Mouse (Mus musculus) heart, embryonic 11.5 days (tissue): ENCODE results near the gene Cdadc1. TPM values are rescaled to one million over a fixed set of nuclear protein-coding genes. Genes with fewer than 3 reads are reported as not detected.

ENCODE experiments used
- ATAC-seq: fragments of 200-750 bp; cut with Nextera tagmentation; replicated peaks from 2 replicates; pipeline ENCODE4 v1.8.0; 2017; ENCODE audit warnings: moderate library complexity; ENCODE audit not compliant: insufficient number of reproducible peaks, low FRiP score, low TSS enrichment
- H3K27ac ChIP-seq: fragments of 300-500 bp; sonication (generic); 2 replicates; pipeline ENCODE4 v1.5.1; 2014; ENCODE audit warnings: mild to moderate bottlenecking, low read depth, low read length
- H3K27me3 ChIP-seq: fragments of 300-500 bp; sonication (generic); 2 replicates; pipeline ENCODE4 v1.6.1; 2014; ENCODE audit warnings: mild to moderate bottlenecking, low read length, mixed read lengths; ENCODE audit not compliant: control insufficient read depth, insufficient read depth
- H3K36me3 ChIP-seq: fragments of 300-500 bp; sonication (generic); 2 replicates; pipeline ENCODE4 v1.6.1; 2014; ENCODE audit warnings: mild to moderate bottlenecking, low read length, moderate library complexity, mixed read lengths; ENCODE audit not compliant: control insufficient read depth, insufficient read depth
- H3K4me1 ChIP-seq: fragments of 300-500 bp; sonication (generic); 2 replicates; pipeline ENCODE4 v1.6.1; 2014; ENCODE audit warnings: low read length; ENCODE audit not compliant: control insufficient read depth, insufficient read depth
- H3K4me2 ChIP-seq: fragments of 300-500 bp; sonication (generic); 2 replicates; pipeline ENCODE4 v1.6.1; 2014; ENCODE audit warnings: mild to moderate bottlenecking, moderate library complexity
- H3K4me3 ChIP-seq: fragments of 300-500 bp; sonication (generic); 2 replicates; pipeline ENCODE4 v1.5.1; 2014; ENCODE audit warnings: low read depth, low read length
- H3K9ac ChIP-seq: fragments of 300-500 bp; sonication (generic); 2 replicates; pipeline ENCODE4 v1.6.1; 2014; ENCODE audit warnings: mild to moderate bottlenecking, low read depth, low read length, moderate library complexity
- H3K9me3 ChIP-seq: fragments of 300-500 bp; sonication (generic); replicated peaks from 2 replicates; pipeline ENCODE4 v1.6.1; 2016; ENCODE audit warnings: low read length; ENCODE audit not compliant: control insufficient read depth
- WGBS: fragments of 180-500 bp; shearing (Covaris S2); extraction: QIAGEN DNeasy Blood & Tissue Kit; methylation state at CpG from one replicate; pipeline ENCODE4 v1.1.7; 2014; ENCODE audit not compliant: insufficient replicate concordance; 5-methylcytosine and 5-hydroxymethylcytosine counted together
- polyA plus RNA-seq: library from polyadenylated mRNA; unstranded; fragments of >200 nt; fragmentation: Nextera tagmentation; extraction: Ambion mirVana; gene quantifications from 2 replicates; pipeline ENCODE4 v1.2.1, GENCODE M21; 2014

Cdadc1 gene
- 26.3 and 32.8 TPM in 2 replicates for polyA plus RNA-seq

DNA sequence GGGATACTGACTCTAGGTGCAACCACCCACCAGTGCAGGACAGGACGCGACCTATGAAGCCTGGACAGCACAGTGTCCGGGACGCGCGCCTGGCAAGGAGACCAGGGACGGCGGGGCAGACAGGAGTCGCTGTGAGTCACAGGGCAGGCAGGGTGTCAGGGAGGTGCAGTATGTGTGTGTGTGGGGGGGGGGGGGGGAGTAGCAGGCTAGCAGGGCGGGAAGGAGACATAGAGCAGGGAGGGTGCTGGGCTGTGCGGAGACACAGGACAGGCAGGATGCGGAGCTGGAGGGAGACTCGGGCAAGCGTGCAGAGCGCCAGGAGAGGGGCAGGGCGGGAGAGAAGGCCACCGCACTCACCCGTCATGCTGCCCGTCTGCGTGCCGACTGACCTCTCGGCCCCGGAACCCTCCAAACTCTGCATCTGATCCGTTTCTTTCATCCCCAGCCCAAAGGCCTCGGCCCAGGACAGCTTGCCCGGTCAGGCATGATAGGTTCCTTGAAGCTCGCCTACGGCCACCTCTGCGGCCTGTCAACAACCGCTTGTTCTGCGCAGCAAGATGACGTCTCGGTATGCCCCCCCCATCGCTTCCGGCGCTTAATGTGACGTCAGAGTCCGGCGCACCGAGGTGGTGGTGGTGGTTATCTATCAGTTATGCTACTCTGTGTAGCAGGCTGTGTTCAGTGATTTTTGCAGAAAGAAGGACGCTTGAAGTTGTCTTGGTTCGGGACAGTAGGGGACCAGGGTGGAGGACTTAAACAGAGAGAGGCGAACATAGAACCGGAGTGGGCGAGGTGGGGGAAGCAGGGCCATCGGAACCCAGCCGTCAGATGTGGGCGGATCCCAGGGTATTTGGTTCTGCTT lies at the start of gene Cdadc1:
Gene Cdadc1 (minus strand): TSS at position 562 of the 862 bp plus-strand sequence.
- ATAC-seq: peak; percentile 88

DNA sequence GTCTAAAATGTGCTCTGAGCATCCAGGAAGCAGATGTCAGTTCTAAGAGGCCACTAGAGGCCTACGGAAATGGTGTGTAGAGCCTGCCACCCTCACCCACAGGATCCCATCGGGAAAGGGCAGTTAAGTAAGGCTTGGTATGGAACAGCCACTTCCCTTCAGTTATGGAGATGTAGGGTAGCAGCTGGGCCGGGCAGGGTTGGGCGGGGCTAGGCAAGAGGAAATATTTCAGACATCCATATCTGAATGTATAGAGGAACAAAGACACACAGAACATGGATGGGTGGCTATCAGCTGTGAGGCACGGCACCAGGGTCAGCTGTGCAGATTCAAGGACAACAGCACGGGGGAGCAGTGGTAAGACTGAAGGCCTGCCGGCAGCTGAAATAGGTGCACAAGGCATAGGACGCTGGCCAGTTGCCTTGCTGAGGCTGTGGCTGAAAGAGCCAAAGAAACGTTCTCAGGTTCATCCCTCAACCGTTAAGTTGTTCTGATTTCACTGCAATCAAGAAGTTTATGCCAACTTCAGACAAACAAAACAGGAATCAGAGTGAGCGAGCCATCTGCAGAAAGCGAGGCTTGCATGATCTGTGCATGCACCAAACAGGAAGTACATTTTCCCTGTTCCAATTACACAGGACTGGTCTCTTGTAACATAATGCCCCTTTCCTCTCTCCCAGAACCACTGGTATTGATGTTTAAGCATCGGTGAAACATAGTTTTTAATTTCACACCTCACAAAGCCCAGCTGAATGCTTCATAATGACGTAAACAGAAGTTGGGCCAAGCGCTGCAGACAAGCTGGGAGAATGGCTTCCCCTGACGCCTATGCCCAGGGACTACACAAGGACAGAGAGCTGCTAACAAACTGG lies 49.3 kb upstream of the Cdadc1 start:
- Histone ChIP-seq H3K4me1 (peaks cover 18% of the 10 kb centered on the region), H3K9me3 (no peaks in the 10 kb centered on the region), H3K36me3 (no peaks in the 10 kb centered on the region), H3K4me2 (no peak overlapping the region), H3K27ac (peak overlapping the region; percentile 59; the same call in 1 of the 2 replicates), H3K4me3 (no peak overlapping the region), H3K27me3 (no peaks in the 10 kb centered on the region), H3K9ac (no peak overlapping the region)
- 59% methylated on average over 16 of the region's 16 CpGs for WGBS
- no peak for ATAC-seq

More for the DNA sequence above, at the start of gene Cdadc1:
- H3K4me1 ChIP-seq: peaks cover 7% of the 10 kb centered on the region
- peak within 1 kb of the TSS; percentile 86 for H3K9ac ChIP-seq
- peak within 1 kb of the TSS; percentile 54 for H3K27ac ChIP-seq
- H3K27me3 ChIP-seq: no peaks in the 10 kb centered on the region
- peak within 1 kb of the TSS; percentile 90 for H3K4me3 ChIP-seq
- H3K4me2 ChIP-seq: peak within 1 kb of the TSS; percentile 89
- under 1% methylated on average over 46 of the region's 48 CpGs for WGBS
- H3K9me3 ChIP-seq: no peaks in the 10 kb centered on the region
- H3K36me3 ChIP-seq: peaks cover 2% of the 10 kb centered on the region; the same call in 1 of the 2 replicates

DNA sequence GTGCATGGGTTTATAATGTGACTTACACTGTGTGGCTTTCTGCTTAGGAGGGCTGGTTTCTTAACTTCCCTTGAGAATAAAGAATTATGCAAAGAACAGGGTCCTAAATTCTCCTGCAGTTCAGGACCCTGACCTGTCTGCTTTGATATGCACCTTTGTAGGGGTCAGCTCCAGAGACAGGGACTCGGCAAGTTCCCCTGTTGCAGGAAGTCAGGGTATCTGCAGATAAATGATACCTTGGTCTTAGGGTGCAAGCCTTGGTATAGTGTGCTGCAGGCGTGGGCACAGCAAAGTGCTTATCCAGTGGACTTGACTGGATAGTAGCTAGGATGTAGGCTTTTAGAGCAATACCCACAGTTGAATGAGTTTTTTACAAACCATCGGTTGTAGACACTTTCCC lies 47.1 kb upstream of the Cdadc1 start:
- no peak overlapping the region for H3K27ac ChIP-seq
- H3K27me3 ChIP-seq: no peaks in the 10 kb centered on the region
- H3K9ac ChIP-seq: no peak overlapping the region
- H3K4me1 ChIP-seq: peaks cover 24% of the 10 kb centered on the region
- no peak overlapping the region for H3K4me3 ChIP-seq
- H3K36me3 ChIP-seq: no peaks in the 10 kb centered on the region
- WGBS: 64% methylated on average over 3 of the region's 3 CpGs
- no peaks in the 10 kb centered on the region for H3K9me3 ChIP-seq
- ATAC-seq: no peak
- H3K4me2 ChIP-seq: no peak overlapping the region

DNA sequence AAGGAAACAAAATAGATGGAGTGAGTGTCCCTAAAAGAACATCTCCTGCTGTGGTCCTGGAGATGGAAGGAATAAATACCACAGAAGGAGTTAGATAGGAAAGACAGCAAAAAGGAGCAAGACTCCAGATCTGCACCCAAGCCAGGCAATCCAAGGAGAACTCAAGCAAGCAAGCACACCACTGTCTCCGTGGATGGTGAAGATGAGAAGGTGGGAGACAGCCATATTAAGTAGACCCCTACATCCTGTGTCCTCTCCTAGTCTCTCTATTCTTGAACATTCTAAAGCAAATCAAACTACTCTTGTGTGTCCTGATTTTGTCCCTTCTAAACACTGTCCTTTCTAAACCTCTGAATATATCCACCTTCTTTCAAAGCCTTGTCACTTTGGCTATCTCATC lies 46.4 kb upstream of the Cdadc1 start:
- Histone ChIP-seq H3K4me3 (no peak overlapping the region), H3K4me2 (no peak overlapping the region), H3K27ac (no peak overlapping the region), H3K4me1 (peaks cover 26% of the 10 kb centered on the region), H3K36me3 (no peaks in the 10 kb centered on the region), H3K9ac (no peak overlapping the region), H3K9me3 (no peaks in the 10 kb centered on the region), H3K27me3 (no peaks in the 10 kb centered on the region)
- ATAC-seq: no peak
- WGBS: 76% methylated on average over 1 of the region's 1 CpGs

DNA sequence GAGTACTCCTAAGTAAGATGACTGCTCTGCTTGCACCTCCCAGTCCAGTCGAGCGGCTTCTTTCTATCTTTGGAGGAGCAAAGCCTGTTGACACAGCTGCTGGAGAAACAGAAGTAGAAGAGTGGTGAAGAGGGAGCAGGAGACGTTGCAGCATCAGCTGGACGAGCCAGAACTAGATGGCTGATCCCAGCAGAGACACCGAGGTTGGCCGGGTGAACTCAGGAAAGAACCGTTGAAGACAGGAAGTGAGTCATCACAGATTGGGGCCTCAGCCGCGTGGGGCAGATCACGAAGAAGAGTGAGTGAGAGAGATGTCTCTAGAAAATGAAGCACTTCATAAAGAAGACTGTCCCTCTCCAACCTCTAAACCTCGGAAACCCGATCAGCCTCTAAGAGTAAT lies 45.8 kb upstream of the Cdadc1 start:
- H3K9ac ChIP-seq: no peak overlapping the region
- no peak for ATAC-seq
- H3K4me1 ChIP-seq: peaks cover 26% of the 10 kb centered on the region
- no peaks in the 10 kb centered on the region for H3K27me3 ChIP-seq
- no peaks in the 10 kb centered on the region for H3K36me3 ChIP-seq
- H3K4me2 ChIP-seq: no peak overlapping the region; the same call in 1 of the 2 replicates
- H3K9me3 ChIP-seq: no peaks in the 10 kb centered on the region
- WGBS: 28% methylated on average over 12 of the region's 12 CpGs
- H3K4me3 ChIP-seq: no peak overlapping the region
- H3K27ac ChIP-seq: no peak overlapping the region

DNA sequence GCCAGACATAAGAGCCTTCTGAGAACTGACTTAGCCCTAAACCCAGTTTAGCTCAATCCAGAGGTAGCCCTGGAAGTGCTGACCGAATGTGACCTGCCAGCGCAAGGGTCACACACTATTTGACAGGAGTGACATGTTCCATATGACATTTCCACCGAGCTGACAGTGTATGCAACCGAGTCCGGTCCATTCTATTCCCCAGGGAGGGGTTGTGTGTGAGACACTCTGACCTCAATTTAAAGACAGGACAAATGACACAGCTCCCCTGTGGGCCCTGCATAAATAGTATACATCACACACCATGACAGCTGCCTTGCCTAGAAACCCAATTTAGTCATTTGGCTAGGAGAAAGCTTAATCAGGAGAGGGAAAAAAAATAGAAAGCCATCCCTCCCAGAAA lies 44.1 kb upstream of the Cdadc1 start:
- no peak for ATAC-seq
- H3K36me3 ChIP-seq: no peaks in the 10 kb centered on the region

DNA sequence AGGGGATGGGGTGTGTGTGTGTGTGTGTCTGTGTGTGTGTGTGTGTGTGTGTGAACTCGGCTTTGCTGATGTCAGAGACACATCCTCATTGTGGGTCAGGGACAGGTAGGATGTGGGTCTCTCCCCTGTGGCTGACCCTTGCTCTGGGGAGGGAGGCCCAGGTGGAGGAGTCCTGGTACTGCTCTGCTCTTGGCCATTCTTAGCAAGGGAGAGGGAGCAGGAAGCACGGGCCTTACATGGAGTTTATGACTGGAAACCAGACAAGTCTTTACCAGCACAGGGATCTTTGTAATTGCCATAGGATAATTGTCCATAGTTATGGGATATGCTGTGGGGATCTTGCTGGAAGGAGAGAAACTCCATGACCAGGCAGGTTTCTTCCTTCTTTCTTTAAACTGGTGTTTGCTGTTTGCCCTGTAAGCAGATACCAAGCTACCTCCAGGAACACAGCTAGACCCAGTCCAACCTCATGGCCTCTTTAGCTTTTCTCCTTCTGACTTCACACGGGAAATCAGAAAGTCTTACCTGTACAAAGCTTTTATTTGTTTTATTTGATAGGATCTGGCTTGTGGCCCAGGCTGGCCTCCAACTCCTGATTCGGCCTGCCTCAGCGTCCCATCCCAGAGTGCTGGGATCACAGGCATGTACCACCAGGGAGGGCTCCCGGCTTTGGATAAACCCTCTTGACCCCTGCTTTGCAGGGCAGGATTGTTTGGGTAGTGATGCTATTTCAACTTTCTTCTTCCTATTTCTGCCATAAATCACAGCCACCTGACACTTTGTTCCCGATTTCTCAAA lies 41.3 kb upstream of the Cdadc1 start:
- H3K36me3 ChIP-seq: no peaks in the 10 kb centered on the region
- H3K4me2 ChIP-seq: no peak overlapping the region
- H3K4me1 ChIP-seq: peaks cover 21% of the 10 kb centered on the region
- H3K27me3 ChIP-seq: no peaks in the 10 kb centered on the region
- H3K9ac ChIP-seq: no peak overlapping the region; the same call in 1 of the 2 replicates
- no peak overlapping the region for H3K4me3 ChIP-seq
- 49% methylated on average over 7 of the region's 7 CpGs for WGBS
- H3K9me3 ChIP-seq: no peaks in the 10 kb centered on the region
- H3K27ac ChIP-seq: no peak overlapping the region
- ATAC-seq: no peak

More for the DNA sequence above, 44.1 kb upstream of the Cdadc1 start:
- Histone ChIP-seq H3K4me2 (no peak overlapping the region), H3K27ac (no peak overlapping the region), H3K4me1 (peaks cover 23% of the 10 kb centered on the region), H3K9me3 (no peaks in the 10 kb centered on the region), H3K9ac (no peak overlapping the region), H3K4me3 (no peak overlapping the region), H3K27me3 (no peaks in the 10 kb centered on the region)
- WGBS: 16% methylated on average over 5 of the region's 5 CpGs

GRCm38 (mm10) chr14:59633988-59634387 lies 36.2 kb upstream of the Cdadc1 start:
- no peak for ATAC-seq
- 77% methylated on average over 9 of the region's 9 CpGs for WGBS
- H3K27me3 ChIP-seq: no peaks in the 10 kb centered on the region

More at GRCm38 (mm10) chr14:59633988-59634387, 36.2 kb upstream of the Cdadc1 start:
- H3K27ac ChIP-seq: no peak overlapping the region
- H3K4me2 ChIP-seq: no peak overlapping the region
- H3K36me3 ChIP-seq: peaks cover 3% of the 10 kb centered on the region; the same call in 1 of the 2 replicates
- no peaks in the 10 kb centered on the region for H3K9me3 ChIP-seq
- H3K4me3 ChIP-seq: no peak overlapping the region
- no peaks in the 10 kb centered on the region for H3K4me1 ChIP-seq
- no peak overlapping the region for H3K9ac ChIP-seq
